Mouse (Mus musculus): Measurements from ENCODE around the gene Leng8. TPM values are rescaled to one million over a fixed set of nuclear protein-coding genes. Genes with fewer than 3 reads are reported as not detected.

Leng8 gene
- polyA plus RNA-seq, 1 experiment from 2014 or later, result 121 TPM

Other genes starting within 250 kb of the Leng8 start
- not detected in 2 replicates for gene Gm14548, start 238.9 kb upstream of the Leng8 start, polyA plus RNA-seq (2016; fragmentation: Nextera tagmentation; extraction: Ambion mirVana)
- gene Lilra6, start 221.5 kb upstream of the Leng8 start, polyA plus RNA-seq (2016; fragmentation: Nextera tagmentation; extraction: Ambion mirVana), result not detected in 2 replicates
- gene Lair1, start 73.8 kb upstream of the Leng8 start, polyA plus RNA-seq (2016; fragmentation: Nextera tagmentation; extraction: Ambion mirVana), result 1.4 and 1.7 TPM in 2 replicates
- gene Ttyh1, start 17.6 kb upstream of the Leng8 start, polyA plus RNA-seq (2016; fragmentation: Nextera tagmentation; extraction: Ambion mirVana), result 79.8 and 87.2 TPM in 2 replicates
- gene Leng9, start 13.3 kb downstream of the Leng8 start, polyA plus RNA-seq (2016; fragmentation: Nextera tagmentation; extraction: Ambion mirVana), result 2.5 and 2.7 TPM in 2 replicates
- 13.2 and 17.7 TPM in 2 replicates for gene Cdc42ep5, start 27.8 kb downstream of the Leng8 start, polyA plus RNA-seq (2016; fragmentation: Nextera tagmentation; extraction: Ambion mirVana)
- gene Lilra5, start 100.7 kb downstream of the Leng8 start, polyA plus RNA-seq (2016; fragmentation: Nextera tagmentation; extraction: Ambion mirVana), result not detected in 2 replicates
- not detected in 2 replicates for gene Ncr1, start 200.7 kb downstream of the Leng8 start, polyA plus RNA-seq (2016; fragmentation: Nextera tagmentation; extraction: Ambion mirVana)

All from midbrain, embryonic 12.5 days (tissue).